Mouse (Mus musculus): ENCODE measurements around the gene Olig1.

Olig1 gene

GRCm38 (mm10) chr16:91269468-91270211, at the start of gene Olig1:
TSS of gene Olig1 (plus strand) at chr16:91269772.
- DNase-seq, result peak; percentile 47 to 65

GRCm38 (mm10) chr16:91222171-91222642, 47.4 kb upstream of the Olig1 start:
- no peak for DNase-seq

- no peak for DNase-seq
Observed at GRCm38 (mm10) chr16:91222643-91223271, 46.8 kb upstream of the Olig1 start.

GRCm38 (mm10) chr16:91223327-91224067, 46.1 kb upstream of the Olig1 start:
- no peak for DNase-seq

GRCm38 (mm10) chr16:91224068-91224402, 45.5 kb upstream of the Olig1 start:
- DNase-seq, result no peak

GRCm38 (mm10) chr16:91224481-91225232, 44.9 kb upstream of the Olig1 start:
- peak in 1 of 2 experiments; percentile 27 for DNase-seq

- peak in 1 of 2 experiments; percentile 34 for DNase-seq
Observed at GRCm38 (mm10) chr16:91225233-91226037, 44.1 kb upstream of the Olig1 start, which contains the start of gene Olig2. TSS of gene Olig2 (plus strand) at chr16:91225457.

GRCm38 (mm10) chr16:91226038-91226882, 43.3 kb upstream of the Olig1 start:
- no peak for DNase-seq

- no peak for DNase-seq
Observed at GRCm38 (mm10) chr16:91226883-91227759, 42.5 kb upstream of the Olig1 start.

- no peak for DNase-seq
Observed at GRCm38 (mm10) chr16:91227760-91228043, 41.9 kb upstream of the Olig1 start.

- DNase-seq, result no peak
Observed at GRCm38 (mm10) chr16:91228238-91229071, 41.1 kb upstream of the Olig1 start.

GRCm38 (mm10) chr16:91229072-91229348, 40.6 kb upstream of the Olig1 start:
- DNase-seq, result no peak

- no peak for DNase-seq
Observed at GRCm38 (mm10) chr16:91229643-91230042, 39.9 kb upstream of the Olig1 start.

- no peak for DNase-seq
Observed at GRCm38 (mm10) chr16:91231781-91232469, 37.6 kb upstream of the Olig1 start.

GRCm38 (mm10) chr16:91232470-91233240, 36.9 kb upstream of the Olig1 start:
- no peak for DNase-seq

- no peak for DNase-seq
Observed at GRCm38 (mm10) chr16:91233241-91233944, 36.2 kb upstream of the Olig1 start.

- DNase-seq, result no peak
Observed at GRCm38 (mm10) chr16:91239024-91239423, 30.5 kb upstream of the Olig1 start.
